9 mouse cellular contexts compared by ENCODE assay signal in the genomic region with DNA sequence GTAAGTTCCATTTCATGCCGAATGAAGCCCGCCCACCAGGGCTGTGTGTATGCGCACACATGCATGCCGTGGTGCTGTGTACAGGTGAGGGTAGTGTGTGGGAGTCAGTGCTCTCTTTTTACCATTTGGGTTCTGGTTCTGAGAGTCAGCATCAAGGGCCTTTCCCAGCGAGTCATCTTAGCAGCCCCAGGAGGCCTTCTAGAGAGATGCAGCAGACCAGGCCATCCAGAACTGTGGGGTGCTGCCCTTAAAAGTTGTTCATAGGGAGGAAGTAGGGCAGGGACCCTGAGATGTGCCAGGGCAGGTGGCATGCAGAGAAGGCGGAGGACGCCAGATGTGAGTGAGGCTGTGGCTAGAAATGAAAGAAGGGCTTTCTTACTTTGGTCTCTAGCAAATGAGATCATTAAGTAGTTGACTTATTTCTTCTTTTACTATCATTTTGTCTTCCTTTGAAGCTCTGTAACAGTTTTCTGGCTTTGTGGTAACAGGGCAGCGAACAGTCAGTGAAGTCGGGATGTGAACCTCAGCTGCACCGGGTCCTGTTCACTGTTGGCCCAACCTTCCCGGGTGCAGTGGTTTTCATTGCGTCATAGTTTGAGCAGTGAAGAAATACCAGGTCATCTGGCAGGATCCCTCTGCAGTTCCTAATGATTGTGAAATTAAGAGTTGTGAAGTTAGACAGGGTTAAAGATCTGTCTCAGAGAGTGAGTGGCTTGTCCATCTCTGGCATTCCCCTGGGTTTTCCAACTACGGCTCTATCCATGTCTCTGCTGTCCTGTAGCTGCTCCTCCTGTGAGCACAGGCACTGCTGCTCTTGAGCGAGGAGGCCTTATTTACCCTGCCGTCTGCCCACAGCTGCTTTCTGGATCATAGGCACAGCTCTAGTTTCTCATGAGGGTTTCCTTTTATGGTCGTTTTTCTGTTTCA. TPM values are rescaled to one million over a fixed set of nuclear protein-coding genes. Genes with fewer than 3 reads are reported as not detected.
DNase-seq lines count a peak whose midpoint lies in the region; ATAC-seq and TF ChIP-seq lines count a peak whose summit lies in the region.
"Had no signal": no experiment of that assay in that cellular context is flagged by ENCODE, and none has a peak within 500 bp of the region (broad histone marks: within the 10 kb centered on the region; RNA-seq: fewer than 3 reads in every experiment).

No protein-coding gene starts in this region.

- no peak overlapping the region for H3K27ac ChIP-seq in liver, embryonic 11.5 days (ENCODE audit: low read depth, low read length)
- peak overlapping the region; percentile 63; the same call in 1 of the 2 replicates for H3K27ac ChIP-seq in olfactory bulb, adult 2 months (ENCODE audit: insufficient read depth, low read depth, low read length)
- H3K27ac ChIP-seq in midbrain, embryonic 15.5 days = no peak overlapping the region
- H3K27ac ChIP-seq: neural tube, embryonic 12.5 days had no signal

- DNase-seq in CD4-positive, CD25-positive, alpha-beta regulatory T cell, adult 2 months (ENCODE audit: low read depth, low spot score) = peak; percentile 77
- DNase-seq in adrenal gland, postnatal 14 days = peak; percentile 71
- no peak for DNase-seq in liver, embryonic 11.5 days (ENCODE audit: low spot score)
- DNase-seq in gastrocnemius, postnatal 14 days = no peak
- no peak for DNase-seq in cerebellum, adult 9-11 months

- peaks cover 29% of the 10 kb centered on the region for H3K4me1 ChIP-seq in liver, embryonic 11.5 days (replicated peaks; ENCODE audit: control insufficient read depth, insufficient read depth, low read length)
- H3K4me1 ChIP-seq in olfactory bulb, adult 2 months (ENCODE audit: control insufficient read depth, insufficient read depth, low read length) = peaks cover 5% of the 10 kb centered on the region
- no peaks in the 10 kb centered on the region for H3K4me1 ChIP-seq in midbrain, embryonic 15.5 days
- H3K4me1 ChIP-seq: neural tube, embryonic 12.5 days had no signal

- H3K4me3 ChIP-seq in liver, embryonic 11.5 days (ENCODE audit: low read depth, low read length) = no peak overlapping the region
- no peak overlapping the region for H3K4me3 ChIP-seq in olfactory bulb, adult 2 months (ENCODE audit: insufficient read depth, low read depth, low read length)
- H3K4me3 ChIP-seq in midbrain, embryonic 15.5 days = no peak overlapping the region
- H3K4me3 ChIP-seq: neural tube, embryonic 12.5 days had no signal

- no peak for TF ChIP-seq CTCF in olfactory bulb, adult 2 months (IDR thresholded peaks at IDR 0.05; ENCODE audit: insufficient read depth, low read depth, low read length)

- H3K9ac ChIP-seq in liver, embryonic 11.5 days (ENCODE audit: low read depth, low read length) = no peak overlapping the region
- no peak overlapping the region for H3K9ac ChIP-seq in midbrain, embryonic 15.5 days
- H3K9ac ChIP-seq: neural tube, embryonic 12.5 days had no signal

- no peaks in the 10 kb centered on the region for H3K9me3 ChIP-seq in liver, embryonic 11.5 days (ENCODE audit: control insufficient read depth, low read length)
- no peaks in the 10 kb centered on the region for H3K9me3 ChIP-seq in midbrain, embryonic 15.5 days
- H3K9me3 ChIP-seq: neural tube, embryonic 12.5 days had no signal

- intact Hi-C loops in gastrocnemius, postnatal 14 days (cut with DNase I; ENCODE audit: low total_unique reads) = no loop called here

- no peak for TF ChIP-seq POLR2A in olfactory bulb, adult 2 months (IDR thresholded peaks at IDR 0.05; ENCODE audit: insufficient read depth, low read depth, low read length)

- peak; percentile 62 for ATAC-seq in liver, embryonic 11.5 days (replicated peaks; ENCODE audit: low FRiP score)
- ATAC-seq in midbrain, embryonic 15.5 days (replicated peaks) = no peak
- no peak for ATAC-seq in erythroid progenitor cell, adult 5-6 weeks (replicated peaks; ENCODE audit: low FRiP score, poor library complexity, severe bottlenecking)

- peaks cover 8% of the 10 kb centered on the region; the same call in 1 of the 2 replicates for H3K36me3 ChIP-seq in liver, embryonic 11.5 days (ENCODE audit: control insufficient read depth, insufficient read depth, low read length)
- no peaks in the 10 kb centered on the region for H3K36me3 ChIP-seq in midbrain, embryonic 15.5 days (replicated peaks)

- WGBS in liver, embryonic 11.5 days = 74% methylated on average over 16 of the region's 16 CpGs
- 82% methylated on average over 16 of the region's 16 CpGs for WGBS in olfactory bulb, adult 2 months
- 89% methylated on average over 16 of the region's 16 CpGs for WGBS in midbrain, embryonic 15.5 days

- no peaks in the 10 kb centered on the region for H3K27me3 ChIP-seq in liver, embryonic 11.5 days (replicated peaks; ENCODE audit: control insufficient read depth, insufficient read depth, low read length)
- no peaks in the 10 kb centered on the region for H3K27me3 ChIP-seq in midbrain, embryonic 15.5 days (replicated peaks)
- H3K27me3 ChIP-seq: neural tube, embryonic 12.5 days had no signal

- H3K4me2 ChIP-seq in liver, embryonic 11.5 days = peak overlapping the region; percentile 27; the same call in 1 of the 2 replicates
- H3K4me2 ChIP-seq in midbrain, embryonic 15.5 days = no peak overlapping the region
- H3K4me2 ChIP-seq: neural tube, embryonic 12.5 days had no signal

RNA-seq across cellular contexts. Expression of a gene that starts 7.6 kb away (rescaled TPM):
- total RNA-seq in adrenal gland, postnatal 14 days (2021) = 54.8 and 73.2 TPM in 2 replicates
- polyA plus RNA-seq in liver, embryonic 11.5 days (2014; fragmentation: Nextera tagmentation; extraction: Ambion mirVana) = 25.0 and 30.6 TPM in 2 replicates
- polyA plus RNA-seq in olfactory bulb, adult 2 months (2012; ENCODE audit: insufficient read depth, insufficient read length, low replicate concordance, missing spikeins) = 240 and 915 TPM in 2 replicates
- 4.5 and 6.5 TPM in 2 replicates for polyA plus RNA-seq in midbrain, embryonic 15.5 days (2015; fragmentation: Nextera tagmentation; extraction: Ambion mirVana)
- 11.7 and 29.6 TPM in 2 replicates for total RNA-seq in erythroid progenitor cell, adult 5-6 weeks (2015; ENCODE audit: low replicate concordance)
- total RNA-seq in erythroid progenitor cell, adult 5-6 weeks (2017; ENCODE audit: low replicate concordance) = 13.8 and 18.2 TPM in 2 replicates
- total RNA-seq in gastrocnemius, postnatal 14 days (2021) = 1 to 10 TPM; 6.5 to 8.8 TPM

RNA-seq across cellular contexts. Expression of a gene that starts 53.1 kb away (rescaled TPM):
- 104 and 112 TPM in 2 replicates for total RNA-seq in adrenal gland, postnatal 14 days (2021)
- 64.1 and 81.5 TPM in 2 replicates for polyA plus RNA-seq in liver, embryonic 11.5 days (2014; fragmentation: Nextera tagmentation; extraction: Ambion mirVana)
- polyA plus RNA-seq in olfactory bulb, adult 2 months (2012; ENCODE audit: insufficient read depth, insufficient read length, low replicate concordance, missing spikeins) = not detected in 2 replicates
- 90.5 and 91.0 TPM in 2 replicates for polyA plus RNA-seq in midbrain, embryonic 15.5 days (2015; fragmentation: Nextera tagmentation; extraction: Ambion mirVana)
- 56.2 and 94.1 TPM in 2 replicates for total RNA-seq in erythroid progenitor cell, adult 5-6 weeks (2015; ENCODE audit: low replicate concordance)
- total RNA-seq in erythroid progenitor cell, adult 5-6 weeks (2017; ENCODE audit: low replicate concordance) = 28.9 and 36.9 TPM in 2 replicates
- total RNA-seq in gastrocnemius, postnatal 14 days (2021) = 10 to 100 TPM; 69.5 to 72.6 TPM

Comparison
In these comparisons a context has a peak if more than half of its experiments do, and no peak if none do; other contexts are left out.
1. DNase-seq: peak in CD4-positive, CD25-positive, alpha-beta regulatory T cell, adult 2 months (single experiment) and adrenal gland, postnatal 14 days (single experiment); none in liver, embryonic 11.5 days (single experiment), gastrocnemius, postnatal 14 days (single experiment) and cerebellum, adult 9-11 months (single experiment).